Mouse (Mus musculus) cerebellum, adult 11-12 months (tissue): ENCODE data around the gene Cenpf.

Experiments
- DNase-seq: peaks from one replicate; pipeline ENCODE4 v3.0.0; 2022

Cenpf gene

GRCm38 (mm10) chr1:189627976-189628768, 59.7 kb downstream of the Cenpf start:
- no peak for DNase-seq

- no peak for DNase-seq
These were observed 63.1 kb downstream of the Cenpf start for GRCm38 (mm10) chr1:189624756-189625155.

GRCm38 (mm10) chr1:189618970-189619740, 68.7 kb downstream of the Cenpf start:
- DNase-seq = no peak

- DNase-seq = no peak
These were observed 70.5 kb downstream of the Cenpf start for GRCm38 (mm10) chr1:189617381-189617780.

- no peak for DNase-seq
These were observed 72.6 kb downstream of the Cenpf start for GRCm38 (mm10) chr1:189615246-189615645.

GRCm38 (mm10) chr1:189613076-189613475, 74.8 kb downstream of the Cenpf start:
- no peak for DNase-seq

GRCm38 (mm10) chr1:189611775-189612174, 76.1 kb downstream of the Cenpf start:
- no peak for DNase-seq

- DNase-seq = no peak
These were observed 79.2 kb downstream of the Cenpf start for GRCm38 (mm10) chr1:189608640-189609039.

- DNase-seq = no peak
These were observed 79.8 kb downstream of the Cenpf start for GRCm38 (mm10) chr1:189608039-189608438.

- no peak for DNase-seq
These were observed 82.2 kb downstream of the Cenpf start for GRCm38 (mm10) chr1:189605598-189606126.

- DNase-seq = no peak
These were observed 90.8 kb downstream of the Cenpf start for GRCm38 (mm10) chr1:189597096-189597495.
